Mouse (Mus musculus): ENCODE measurements at regions not wholly inside any gene's neighbourhood (a gene's known extent, or its start where the extent isn't known, plus 50 kb on each side); places are given as distances from the start of the nearest gene placed in this dataset.

DNA sequence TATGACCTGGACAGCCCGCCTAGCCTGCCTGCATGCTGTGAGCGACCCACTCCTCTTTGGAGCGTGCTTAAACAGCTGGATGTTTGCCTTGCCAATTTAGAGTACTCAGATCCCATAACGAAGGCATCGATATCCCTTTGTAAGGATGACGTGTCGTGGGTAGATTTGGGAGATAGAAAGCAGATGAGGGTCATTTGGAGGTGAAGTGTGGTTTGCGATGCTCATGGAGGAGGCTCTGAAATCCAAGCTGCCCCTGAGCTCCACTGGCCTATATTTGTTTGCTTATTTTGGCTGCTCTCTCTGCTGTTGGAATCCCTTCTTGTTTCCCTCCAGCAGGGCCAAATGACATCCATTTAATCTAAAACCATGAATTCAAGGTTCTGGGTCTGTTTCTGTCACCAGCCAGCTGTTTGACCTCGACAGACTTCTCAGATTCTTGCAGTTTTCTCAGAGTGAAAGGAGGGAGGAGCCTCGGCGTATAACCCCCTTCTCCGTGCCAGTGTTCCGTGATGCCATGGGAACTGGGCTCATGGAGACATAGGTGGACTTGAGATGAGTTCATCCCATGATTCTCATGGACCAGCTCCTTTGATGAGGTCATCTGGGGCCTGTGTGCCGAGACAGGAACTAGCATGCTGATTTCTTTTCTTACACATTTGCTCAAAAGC lies 144.7 kb upstream of the Mki67 start:
- Histone ChIP-seq H3K27ac (peak overlapping the region; percentile 80), H3K4me1 (peaks cover 46% of the 10 kb centered on the region), H3K4me2 (replicated peaks) (peak overlapping the region; percentile 14; the same call in 1 of the 2 replicates), H3K4me3 (no peak overlapping the region), H3K9me3 (no peaks in the 10 kb centered on the region), H3K27me3 (0 out of 2 replicates have a peak, but pooled peaks cover 3% of the 10 kb centered on the region), H3K9ac (no peak overlapping the region), H3K36me3 (no peaks in the 10 kb centered on the region)
- peak; percentile 8; the same call in 1 of the 2 replicates for ATAC-seq (ENCODE audit: insufficient number of reproducible peaks, insufficient read depth, low FRiP score, low TSS enrichment)
- WGBS, result 19% methylated on average over 14 of the region's 14 CpGs

DNA sequence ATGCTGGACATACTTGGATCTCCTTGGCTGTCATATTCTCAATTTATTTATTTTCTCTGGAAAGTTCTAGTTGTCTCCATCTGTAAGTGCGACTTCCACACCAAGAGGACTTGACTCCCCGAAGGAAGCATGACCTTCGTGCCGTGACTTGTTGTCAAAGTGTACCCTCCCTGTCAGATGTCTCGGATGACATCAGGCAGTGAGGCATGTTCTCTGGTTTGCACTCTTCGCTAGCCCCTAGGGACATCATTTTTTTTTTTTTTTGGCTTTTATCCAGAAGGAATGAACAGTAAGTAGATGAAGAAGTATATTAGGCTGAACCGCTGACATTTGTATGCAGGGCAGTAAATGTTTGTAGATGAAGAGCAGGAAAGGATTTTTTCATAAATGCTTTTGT lies 145.2 kb upstream of the Mki67 start:
- WGBS, result 21% methylated on average over 7 of the region's 7 CpGs
- ATAC-seq (ENCODE audit: insufficient number of reproducible peaks, insufficient read depth, low FRiP score, low TSS enrichment), result no peak
- Histone ChIP-seq H3K4me2 (replicated peaks) (peak overlapping the region; percentile 14; the same call in 1 of the 2 replicates), H3K36me3 (no peaks in the 10 kb centered on the region), H3K9me3 (no peaks in the 10 kb centered on the region), H3K9ac (no peak overlapping the region), H3K27ac (peak overlapping the region; percentile 80), H3K27me3 (0 out of 2 replicates have a peak, but pooled peaks cover 3% of the 10 kb centered on the region), H3K4me1 (peaks cover 46% of the 10 kb centered on the region), H3K4me3 (no peak overlapping the region)

DNA sequence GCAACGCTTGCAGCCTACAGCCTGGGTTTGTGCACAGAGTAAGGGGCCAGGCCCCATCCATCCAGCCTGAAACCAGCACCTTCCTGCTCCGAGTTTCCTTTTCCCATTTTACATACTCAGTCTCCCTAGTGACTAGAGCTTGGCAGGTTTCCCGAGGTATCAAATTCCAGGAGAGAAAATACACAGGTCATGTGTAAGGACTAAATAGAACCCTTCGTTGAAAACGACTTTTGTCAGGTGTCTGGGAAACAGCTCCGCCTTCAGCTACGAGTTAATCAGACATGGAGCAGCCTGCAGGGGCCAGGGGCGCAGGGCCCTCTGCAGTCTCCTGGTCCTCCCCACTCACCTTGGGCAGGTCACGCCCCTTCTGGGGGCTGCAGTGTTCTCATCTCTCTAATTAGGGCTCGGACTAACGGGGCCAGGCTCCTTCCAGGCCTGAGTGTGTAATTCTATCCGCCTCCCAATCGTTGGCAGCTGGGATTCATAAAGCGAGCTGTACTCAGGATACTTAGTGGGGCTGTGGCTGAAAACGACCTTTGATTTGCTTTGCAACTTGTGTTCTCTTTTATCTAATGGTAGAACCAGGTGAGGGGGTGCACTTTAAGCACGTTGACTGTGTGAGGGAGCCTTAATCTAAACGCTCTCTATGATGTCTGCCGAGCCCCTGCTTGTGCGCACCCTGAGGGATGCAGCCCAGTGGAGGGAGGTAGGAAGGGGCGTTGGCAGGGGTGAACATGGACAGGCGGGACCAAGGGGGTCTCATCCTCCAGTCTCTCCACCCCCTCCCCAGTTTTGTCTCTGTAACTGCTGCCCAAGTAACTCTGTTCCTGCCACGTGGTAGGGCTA lies 147.6 kb upstream of the Mki67 start:
- no peaks in the 10 kb centered on the region for H3K9me3 ChIP-seq
- H3K4me3 ChIP-seq, result no peak overlapping the region; the same call in 1 of the 2 replicates
- H3K36me3 ChIP-seq, result no peaks in the 10 kb centered on the region
- H3K27ac ChIP-seq, result peak overlapping the region; percentile 89
- H3K9ac ChIP-seq, result no peak overlapping the region
- WGBS, result 11% methylated on average over 22 of the region's 22 CpGs
- ATAC-seq (ENCODE audit: insufficient number of reproducible peaks, insufficient read depth, low FRiP score, low TSS enrichment), result peak; percentile 90
- H3K27me3 ChIP-seq, result 0 out of 2 replicates have a peak, but pooled peaks cover 1% of the 10 kb centered on the region
- H3K4me1 ChIP-seq, result peaks cover 46% of the 10 kb centered on the region
- peak overlapping the region; percentile 29 for H3K4me2 ChIP-seq (replicated peaks)

DNA sequence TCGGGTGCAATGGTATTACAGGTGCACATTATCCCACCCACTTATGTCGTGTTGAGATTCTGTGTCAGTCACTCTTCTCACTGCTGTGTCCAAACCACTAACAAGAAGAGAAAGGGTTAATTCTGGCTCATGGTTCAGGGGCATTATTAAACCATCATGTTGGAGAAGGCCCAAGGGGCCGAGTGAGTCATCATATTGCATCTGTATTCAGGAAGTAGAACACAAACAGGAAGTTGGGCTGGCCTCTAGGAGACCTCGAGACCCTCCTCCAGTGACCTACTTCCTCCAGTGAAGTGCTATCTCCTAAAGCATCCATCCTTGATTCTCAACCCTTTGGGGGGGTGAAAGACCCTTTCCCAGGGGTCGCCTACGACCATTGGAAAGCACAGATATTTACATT lies 154.8 kb upstream of the Mki67 start:
- ATAC-seq (ENCODE audit: insufficient number of reproducible peaks, insufficient read depth, low FRiP score, low TSS enrichment), result no peak
- no peaks in the 10 kb centered on the region for H3K36me3 ChIP-seq
- H3K4me2 ChIP-seq (replicated peaks), result no peak overlapping the region
- 65% methylated on average over 6 of the region's 6 CpGs for WGBS
- peaks cover 12% of the 10 kb centered on the region; the same call in 1 of the 2 replicates for H3K4me1 ChIP-seq
- no peak overlapping the region for H3K9ac ChIP-seq
- no peaks in the 10 kb centered on the region for H3K9me3 ChIP-seq
- no peak overlapping the region for H3K27ac ChIP-seq
- H3K27me3 ChIP-seq, result no peaks in the 10 kb centered on the region
- no peak overlapping the region for H3K4me3 ChIP-seq

DNA sequence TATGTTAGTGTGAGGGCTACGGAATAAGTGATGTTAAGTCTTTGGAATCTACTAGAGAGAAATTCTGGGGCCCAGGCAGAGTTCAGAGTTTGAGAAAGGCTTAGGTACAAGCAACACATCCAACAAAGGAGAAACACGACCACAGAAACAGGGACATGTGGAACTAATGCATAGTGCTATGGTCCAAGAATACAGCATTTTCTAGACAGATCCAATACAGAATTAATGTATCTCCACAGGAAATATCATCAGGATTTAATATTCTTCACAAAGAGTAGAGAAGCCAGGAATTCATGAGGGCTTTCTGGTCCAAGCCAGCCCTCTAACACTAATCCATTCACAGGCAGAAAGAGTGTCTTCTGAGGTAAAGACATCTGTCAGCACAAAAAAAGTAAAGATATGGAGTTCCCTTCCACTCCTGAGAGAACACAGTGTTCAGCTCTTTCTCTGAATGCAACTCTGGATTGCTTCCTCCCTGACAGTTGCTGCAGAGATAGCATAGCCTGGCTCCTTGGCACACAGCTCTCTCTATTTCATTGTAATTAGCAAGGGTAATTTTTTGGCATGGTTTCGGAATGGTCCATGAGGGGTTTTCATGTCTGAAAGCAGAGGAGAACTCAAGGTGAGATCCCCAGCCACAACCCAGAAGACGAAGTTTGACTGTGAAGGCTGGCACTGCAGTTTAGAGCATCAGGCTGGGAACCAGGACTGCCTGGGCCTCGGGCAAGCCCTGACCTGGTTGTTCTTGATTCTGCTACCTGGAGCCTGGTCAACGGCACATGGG lies 161.1 kb upstream of the Mki67 start:
- ATAC-seq (ENCODE audit: insufficient number of reproducible peaks, insufficient read depth, low FRiP score, low TSS enrichment), result no peak
- no peak overlapping the region for H3K9ac ChIP-seq
- H3K4me1 ChIP-seq, result peaks cover 14% of the 10 kb centered on the region; the same call in 1 of the 2 replicates
- no peak overlapping the region for H3K27ac ChIP-seq
- H3K4me2 ChIP-seq (replicated peaks), result no peak overlapping the region
- WGBS, result 75% methylated on average over 6 of the region's 6 CpGs
- no peaks in the 10 kb centered on the region for H3K27me3 ChIP-seq
- no peaks in the 10 kb centered on the region for H3K9me3 ChIP-seq
- no peak overlapping the region for H3K4me3 ChIP-seq
- no peaks in the 10 kb centered on the region for H3K36me3 ChIP-seq

DNA sequence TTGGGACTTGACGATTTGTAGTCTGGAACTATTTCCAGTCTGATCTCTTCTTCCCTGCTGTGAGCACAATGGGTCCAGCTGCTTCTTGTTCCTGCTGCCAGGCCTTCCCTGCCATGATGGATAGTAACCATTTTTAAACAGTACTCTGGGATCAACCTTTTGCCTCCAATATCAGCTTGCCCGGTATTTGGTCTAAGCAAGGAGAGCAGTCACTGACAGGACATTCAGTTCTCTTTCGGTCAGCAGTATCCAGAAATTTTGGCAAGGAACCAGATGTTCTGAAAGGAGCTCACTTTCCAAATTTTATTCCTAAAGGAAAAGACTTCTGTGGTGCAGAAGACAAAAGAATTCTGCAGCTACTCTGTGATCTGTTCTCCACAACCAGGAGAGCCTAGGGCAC lies 162.6 kb upstream of the Mki67 start:
- H3K36me3 ChIP-seq, result no peaks in the 10 kb centered on the region
- H3K4me2 ChIP-seq (replicated peaks), result no peak overlapping the region
- no peak overlapping the region for H3K4me3 ChIP-seq
- H3K27me3 ChIP-seq, result no peaks in the 10 kb centered on the region
- peaks cover 14% of the 10 kb centered on the region; the same call in 1 of the 2 replicates for H3K4me1 ChIP-seq
- H3K27ac ChIP-seq, result no peak overlapping the region
- WGBS, result 77% methylated on average over 3 of the region's 3 CpGs
- H3K9ac ChIP-seq, result no peak overlapping the region
- ATAC-seq (ENCODE audit: insufficient number of reproducible peaks, insufficient read depth, low FRiP score, low TSS enrichment), result no peak
- H3K9me3 ChIP-seq, result no peaks in the 10 kb centered on the region

DNA sequence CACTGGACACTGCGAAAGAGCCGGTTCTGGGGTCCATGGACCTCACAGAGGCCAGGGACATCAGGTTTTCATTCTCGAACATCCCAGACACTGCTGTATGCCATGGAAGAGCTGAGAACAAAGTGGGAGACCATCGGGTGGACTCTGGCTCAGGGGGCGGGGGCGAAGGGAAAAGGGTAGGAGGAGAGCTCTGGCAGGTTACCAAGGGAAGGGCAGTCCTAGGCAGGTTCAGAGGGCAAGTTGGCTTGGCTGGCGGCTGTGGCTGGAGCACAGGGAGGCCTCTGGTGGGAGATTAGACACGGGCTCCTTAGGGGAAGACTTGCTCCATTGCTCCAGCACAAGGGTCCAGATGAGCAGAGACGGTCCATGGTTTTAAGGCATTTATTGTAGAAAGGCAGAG lies 164.3 kb upstream of the Mki67 start:
- Histone ChIP-seq H3K4me1 (peaks cover 13% of the 10 kb centered on the region; the same call in 1 of the 2 replicates), H3K4me2 (replicated peaks) (no peak overlapping the region), H3K36me3 (no peaks in the 10 kb centered on the region), H3K4me3 (no peak overlapping the region), H3K9me3 (no peaks in the 10 kb centered on the region), H3K27ac (no peak overlapping the region), H3K27me3 (no peaks in the 10 kb centered on the region), H3K9ac (no peak overlapping the region)
- 89% methylated on average over 9 of the region's 9 CpGs for WGBS
- no peak for ATAC-seq (ENCODE audit: insufficient number of reproducible peaks, insufficient read depth, low FRiP score, low TSS enrichment)

DNA sequence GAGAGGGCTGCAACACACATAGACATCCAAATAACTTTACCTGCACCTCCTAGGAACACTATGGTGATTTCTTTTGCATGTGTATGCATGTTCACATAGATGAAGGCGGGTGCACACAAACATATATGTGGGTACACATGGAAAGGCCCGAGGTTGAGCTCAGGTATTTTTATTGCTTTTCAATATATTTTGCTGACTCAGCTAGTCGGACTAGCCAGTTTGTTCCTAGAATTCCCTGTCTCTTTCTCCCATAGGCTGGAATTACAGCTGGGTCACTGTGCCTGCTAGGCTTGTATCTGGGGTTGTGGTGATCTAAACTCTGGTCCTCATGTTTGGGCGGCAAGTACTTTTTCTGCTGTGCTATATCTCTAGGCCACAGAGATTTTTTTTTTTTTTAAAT lies 166.1 kb upstream of the Mki67 start:
- Histone ChIP-seq H3K4me3 (no peak overlapping the region), H3K9me3 (no peaks in the 10 kb centered on the region), H3K9ac (no peak overlapping the region), H3K36me3 (no peaks in the 10 kb centered on the region), H3K27ac (no peak overlapping the region), H3K27me3 (no peaks in the 10 kb centered on the region), H3K4me1 (no peaks in the 10 kb centered on the region), H3K4me2 (replicated peaks) (no peak overlapping the region)
- no peak for ATAC-seq (ENCODE audit: insufficient number of reproducible peaks, insufficient read depth, low FRiP score, low TSS enrichment)
- 96% methylated on average over 4 of the region's 4 CpGs for WGBS

DNA sequence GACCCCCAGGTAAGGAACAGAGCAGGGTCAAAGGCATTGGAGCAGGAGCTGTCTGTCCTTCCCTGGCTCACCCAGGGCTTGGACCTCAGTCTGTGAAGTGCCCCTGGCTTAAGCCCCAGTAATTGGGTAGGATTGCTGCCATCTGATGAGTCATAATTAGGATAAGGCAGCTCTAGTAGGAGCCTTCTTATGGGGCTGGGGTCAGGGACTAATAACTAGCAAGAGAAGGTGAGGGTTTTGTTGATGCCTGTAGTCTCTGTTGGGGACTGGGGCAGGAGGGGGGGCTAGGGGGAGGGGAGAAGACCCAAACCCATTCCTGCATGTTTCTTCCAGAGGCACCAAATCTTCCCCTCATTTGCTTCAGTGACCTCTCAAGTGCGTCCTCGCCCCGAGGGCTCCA lies 172.4 kb upstream of the Mki67 start:
- no peaks in the 10 kb centered on the region for H3K27me3 ChIP-seq
- H3K9me3 ChIP-seq, result no peaks in the 10 kb centered on the region
- peaks cover 26% of the 10 kb centered on the region for H3K4me1 ChIP-seq
- H3K9ac ChIP-seq, result no peak overlapping the region
- 0 out of 2 replicates have a peak overlapping the region, but pooled peaks have one; percentile 30 for H3K27ac ChIP-seq
- H3K4me2 ChIP-seq (replicated peaks), result peak overlapping the region; percentile 23; the same call in 1 of the 2 replicates
- H3K36me3 ChIP-seq, result no peaks in the 10 kb centered on the region
- WGBS, result 21% methylated on average over 3 of the region's 3 CpGs
- no peak for ATAC-seq (ENCODE audit: insufficient number of reproducible peaks, insufficient read depth, low FRiP score, low TSS enrichment)
- H3K4me3 ChIP-seq, result no peak overlapping the region

DNA sequence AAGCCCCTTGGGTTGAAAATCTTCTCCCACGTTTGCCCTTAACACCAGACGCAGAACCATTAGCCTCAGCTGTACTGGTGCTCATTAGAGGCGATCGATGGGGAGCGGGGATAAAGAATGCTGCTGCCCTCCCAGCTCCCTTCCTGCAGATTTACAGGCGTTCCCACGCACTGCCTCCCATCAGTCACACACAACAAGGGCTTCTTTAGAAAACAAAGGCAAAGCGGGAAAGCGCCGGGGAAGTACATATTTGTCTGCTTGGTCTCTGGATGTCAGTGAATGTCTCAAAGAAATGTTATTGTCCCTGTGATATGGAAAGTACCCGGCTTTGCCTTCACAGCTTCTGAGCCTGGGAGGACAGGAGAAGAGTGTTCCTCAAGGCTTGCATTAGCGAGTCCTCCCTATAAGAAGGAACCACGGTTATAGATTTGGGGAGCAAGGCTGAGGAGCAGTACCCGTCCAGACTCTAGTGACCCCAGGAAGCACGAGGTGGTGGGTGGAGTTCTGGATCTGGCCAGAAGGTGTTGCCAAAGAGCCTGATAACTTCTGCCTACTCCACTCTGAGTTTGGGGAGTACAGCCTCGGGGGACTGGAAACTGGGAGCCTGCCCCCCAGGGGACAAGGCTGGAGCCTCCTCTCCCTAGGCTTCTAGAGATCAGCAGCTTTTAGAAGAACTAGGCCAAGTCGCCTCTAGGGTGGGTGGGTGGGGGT lies 173.0 kb upstream of the Mki67 start:
- H3K9ac ChIP-seq, result no peak overlapping the region
- H3K27me3 ChIP-seq, result no peaks in the 10 kb centered on the region
- H3K9me3 ChIP-seq, result no peaks in the 10 kb centered on the region
- peak overlapping the region; percentile 23; the same call in 1 of the 2 replicates for H3K4me2 ChIP-seq (replicated peaks)
- H3K4me3 ChIP-seq, result peak overlapping the region; percentile 1; the same call in 1 of the 2 replicates
- H3K27ac ChIP-seq, result 0 out of 2 replicates have a peak overlapping the region, but pooled peaks have one; percentile 30
- WGBS, result 14% methylated on average over 17 of the region's 17 CpGs
- ATAC-seq (ENCODE audit: insufficient number of reproducible peaks, insufficient read depth, low FRiP score, low TSS enrichment), result peak; percentile 24; the same call in 1 of the 2 replicates
- no peaks in the 10 kb centered on the region for H3K36me3 ChIP-seq
- H3K4me1 ChIP-seq, result peaks cover 26% of the 10 kb centered on the region

DNA sequence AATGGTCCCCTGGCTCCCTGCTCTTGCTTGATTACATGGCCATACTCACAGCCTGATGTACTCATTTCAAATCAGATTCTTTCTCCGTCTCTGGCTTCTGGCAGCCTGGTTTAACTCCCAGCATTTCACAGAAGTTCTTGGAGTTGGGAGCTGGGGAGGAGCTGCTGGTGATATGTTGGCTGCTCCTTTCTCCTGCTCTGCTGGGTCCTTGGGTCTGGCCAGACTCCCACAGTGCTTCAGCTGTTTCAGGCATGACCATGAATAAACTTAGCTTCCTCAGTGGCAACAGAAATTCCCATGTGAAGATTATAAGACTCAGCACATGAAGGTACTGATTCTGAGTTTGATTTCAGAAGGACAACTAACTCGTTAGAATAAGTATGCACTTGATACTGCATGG lies 182.7 kb upstream of the Mki67 start:
- no peak for ATAC-seq (ENCODE audit: insufficient number of reproducible peaks, insufficient read depth, low FRiP score, low TSS enrichment)
- no peak overlapping the region for H3K4me2 ChIP-seq (replicated peaks)
- H3K27me3 ChIP-seq, result no peaks in the 10 kb centered on the region
- no peak overlapping the region for H3K9ac ChIP-seq
- H3K4me3 ChIP-seq, result no peak overlapping the region
- 73% methylated on average over 2 of the region's 2 CpGs for WGBS
- no peaks in the 10 kb centered on the region for H3K9me3 ChIP-seq
- peaks cover 15% of the 10 kb centered on the region; the same call in 1 of the 2 replicates for H3K4me1 ChIP-seq
- H3K36me3 ChIP-seq, result no peaks in the 10 kb centered on the region
- no peak overlapping the region for H3K27ac ChIP-seq
